Mouse (Mus musculus): ENCODE measurements at regions not wholly inside any gene's neighbourhood (a gene's known extent, or its start where the extent isn't known, plus 50 kb on each side); places are given as distances from the start of the nearest gene placed in this dataset.
A peak's percentile ranks its signal among the peaks of the same experiment; 100 is the strongest.

DNA sequence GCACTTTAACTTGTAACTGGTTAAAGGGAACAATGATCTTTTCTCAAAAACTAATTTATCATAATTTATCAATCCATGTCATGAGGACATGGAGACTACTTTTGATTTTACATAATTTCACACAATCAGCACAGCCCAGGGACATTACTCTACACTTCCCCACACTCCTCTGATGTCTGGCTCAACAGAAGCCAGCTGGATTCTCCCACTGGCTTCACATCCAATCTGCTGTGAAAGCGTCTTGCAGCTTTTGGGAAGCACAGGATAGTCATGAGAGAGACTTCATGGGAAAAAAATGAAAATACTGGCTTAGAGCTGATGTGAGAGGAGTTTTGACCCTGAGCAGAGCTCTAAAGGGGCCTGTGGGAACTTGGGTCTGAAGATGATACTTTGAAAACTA is 61.7 kb upstream of the Hrasls start:
- H3K9me3 ChIP-seq (ENCODE audit: control insufficient read depth, low read length): no peaks in the 10 kb centered on the region
- DNase-seq (ENCODE audit: low spot score) (no peak), ATAC-seq (ENCODE audit: low FRiP score) (no peak)
- no peaks in the 10 kb centered on the region for H3K36me3 ChIP-seq (ENCODE audit: control insufficient read depth, insufficient read depth, low read length)
- no peak overlapping the region for H3K9ac ChIP-seq (ENCODE audit: low read depth, low read length)
- 86% methylated on average over 1 of the region's 1 CpGs for WGBS
- H3K27ac ChIP-seq (ENCODE audit: low read depth, low read length): no peak overlapping the region
- H3K4me3 ChIP-seq (ENCODE audit: low read depth, low read length): no peak overlapping the region
- H3K4me1 ChIP-seq (replicated peaks; ENCODE audit: control insufficient read depth, insufficient read depth, low read length): no peaks in the 10 kb centered on the region
- no peak overlapping the region for H3K4me2 ChIP-seq (replicated peaks; ENCODE audit: low read depth, low read length)
- H3K27me3 ChIP-seq (ENCODE audit: control insufficient read depth, insufficient read depth, low read length): no peaks in the 10 kb centered on the region

DNA sequence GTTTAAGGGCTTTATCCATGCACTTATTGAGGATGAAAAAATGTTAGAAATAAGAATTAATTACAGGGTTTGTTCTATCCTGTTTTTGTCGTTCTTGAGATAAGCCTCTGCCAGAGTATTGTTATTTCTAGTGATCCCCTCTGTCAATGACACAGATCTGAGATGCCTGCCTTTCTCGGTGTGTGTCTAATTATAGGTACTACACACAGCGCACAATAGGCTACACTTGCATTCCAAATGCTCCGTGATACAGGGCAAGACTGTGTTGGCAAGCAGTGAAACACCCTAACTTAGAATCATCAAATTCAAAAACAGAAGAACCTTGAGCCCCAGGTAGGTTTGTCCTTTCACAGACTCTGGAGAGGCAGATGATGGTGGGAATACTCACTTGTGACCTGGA is 90.3 kb upstream of the Hrasls start:
- no peak for DNase-seq (ENCODE audit: low spot score)
- Histone ChIP-seq H3K36me3 (ENCODE audit: control insufficient read depth, insufficient read depth, low read length) (no peaks in the 10 kb centered on the region), H3K4me1 (replicated peaks; ENCODE audit: control insufficient read depth, insufficient read depth, low read length) (no peaks in the 10 kb centered on the region), H3K9me3 (ENCODE audit: control insufficient read depth, low read length) (no peaks in the 10 kb centered on the region), H3K27ac (ENCODE audit: low read depth, low read length) (no peak overlapping the region), H3K27me3 (ENCODE audit: control insufficient read depth, insufficient read depth, low read length) (no peaks in the 10 kb centered on the region), H3K9ac (ENCODE audit: low read depth, low read length) (no peak overlapping the region), H3K4me3 (ENCODE audit: low read depth, low read length) (no peak overlapping the region), H3K4me2 (replicated peaks; ENCODE audit: low read depth, low read length) (no peak overlapping the region)
- no peak for ATAC-seq (ENCODE audit: low FRiP score)
- WGBS: 88% methylated on average over 4 of the region's 4 CpGs

DNA sequence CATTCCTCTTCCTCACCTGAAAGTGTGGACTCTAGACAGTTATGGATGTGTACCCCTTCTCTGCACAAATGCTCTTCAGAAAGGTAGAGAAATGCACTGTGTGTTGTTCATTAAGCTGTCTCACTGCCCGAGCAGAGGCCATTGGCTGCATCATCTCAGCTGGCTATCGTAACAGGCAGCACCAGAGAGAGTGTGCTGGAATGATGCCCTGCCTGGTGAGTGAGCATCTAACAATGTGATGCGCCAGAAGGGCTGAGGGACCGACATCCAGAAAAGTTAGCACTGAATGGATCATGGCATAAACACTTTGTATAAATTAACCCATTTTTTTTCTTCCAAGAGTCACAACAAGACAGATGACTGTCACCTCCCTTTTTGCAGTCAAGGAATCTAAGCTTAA is 112.7 kb upstream of the Hrasls start:
- Histone ChIP-seq H3K9me3 (ENCODE audit: control insufficient read depth, low read length) (no peaks in the 10 kb centered on the region), H3K9ac (ENCODE audit: low read depth, low read length) (no peak overlapping the region), H3K4me3 (ENCODE audit: low read depth, low read length) (no peak overlapping the region), H3K27me3 (ENCODE audit: control insufficient read depth, insufficient read depth, low read length) (no peaks in the 10 kb centered on the region), H3K27ac (ENCODE audit: low read depth, low read length) (no peak overlapping the region), H3K4me1 (replicated peaks; ENCODE audit: control insufficient read depth, insufficient read depth, low read length) (no peaks in the 10 kb centered on the region), H3K4me2 (replicated peaks; ENCODE audit: low read depth, low read length) (no peak overlapping the region), H3K36me3 (ENCODE audit: control insufficient read depth, insufficient read depth, low read length) (no peaks in the 10 kb centered on the region)
- DNase-seq (ENCODE audit: low spot score) (no peak), ATAC-seq (ENCODE audit: low FRiP score) (no peak)
- WGBS: 89% methylated on average over 4 of the region's 4 CpGs

DNA sequence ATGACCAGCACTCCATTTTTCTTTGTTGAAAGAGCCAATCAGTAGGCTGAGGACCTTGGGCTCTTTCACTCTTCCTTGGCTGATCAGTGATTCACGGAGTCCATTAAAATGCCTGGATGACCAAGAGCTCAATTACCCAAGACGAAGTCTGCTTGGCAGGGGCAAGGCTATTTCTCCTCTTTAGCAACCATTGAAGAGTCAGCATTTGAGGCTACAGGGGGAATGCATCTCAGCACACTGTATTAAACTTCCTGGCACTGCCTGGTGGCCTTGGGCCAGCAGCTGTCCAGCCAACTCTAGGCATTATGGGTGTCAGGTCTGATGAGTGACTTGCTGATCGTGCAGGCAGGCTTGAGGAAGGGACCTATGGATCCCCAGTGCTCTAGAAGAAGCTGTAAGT is 136.5 kb upstream of the Mb21d2 start:
- no peaks in the 10 kb centered on the region for H3K36me3 ChIP-seq (ENCODE audit: control insufficient read depth, insufficient read depth, low read length)
- ATAC-seq (ENCODE audit: low FRiP score) (no peak), DNase-seq (ENCODE audit: low spot score) (no peak)
- H3K27me3 ChIP-seq (ENCODE audit: control insufficient read depth, insufficient read depth, low read length): no peaks in the 10 kb centered on the region
- no peak overlapping the region for H3K9ac ChIP-seq (ENCODE audit: low read depth, low read length)
- no peaks in the 10 kb centered on the region for H3K9me3 ChIP-seq (ENCODE audit: control insufficient read depth, low read length)
- WGBS: 90% methylated on average over 3 of the region's 3 CpGs
- no peak overlapping the region for H3K4me2 ChIP-seq (replicated peaks; ENCODE audit: low read depth, low read length)
- H3K27ac ChIP-seq (ENCODE audit: low read depth, low read length): no peak overlapping the region
- no peaks in the 10 kb centered on the region for H3K4me1 ChIP-seq (replicated peaks; ENCODE audit: control insufficient read depth, insufficient read depth, low read length)
- no peak overlapping the region for H3K4me3 ChIP-seq (ENCODE audit: low read depth, low read length)

DNA sequence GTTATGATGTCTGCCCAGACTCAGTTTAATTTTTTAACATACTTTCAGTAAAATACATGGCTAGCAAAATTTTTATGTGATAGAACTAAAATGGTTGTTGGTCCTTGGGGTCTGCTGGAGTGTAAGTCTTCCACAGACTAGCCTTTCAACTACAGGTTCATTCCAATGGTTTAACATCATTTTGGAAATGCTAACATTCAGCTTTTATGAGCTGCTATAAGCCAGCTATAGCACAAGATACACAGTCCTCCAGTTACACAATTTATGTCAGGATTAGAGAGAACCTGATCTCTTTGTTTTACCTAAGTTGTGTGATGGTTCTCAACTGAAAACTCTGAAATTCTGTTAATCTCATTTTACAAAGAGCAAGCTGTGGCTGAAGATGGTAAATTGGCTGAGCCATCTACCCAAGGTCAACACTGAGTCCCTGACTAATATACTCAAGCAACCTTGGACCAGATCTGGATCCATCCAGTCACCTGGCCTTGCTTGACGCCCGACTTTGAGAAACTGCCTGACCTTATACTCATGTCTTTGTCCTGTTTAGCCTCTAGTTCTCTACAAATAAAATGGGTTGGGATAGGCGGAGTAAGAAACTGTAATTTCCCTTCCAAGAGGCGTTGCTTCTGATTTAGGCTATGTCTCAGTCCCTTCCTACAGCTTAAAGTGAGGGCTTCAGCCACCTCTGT is 135.8 kb upstream of the Mb21d2 start:
- ATAC-seq (ENCODE audit: low FRiP score) (no peak), DNase-seq (ENCODE audit: low spot score) (no peak)
- H3K27ac ChIP-seq (ENCODE audit: low read depth, low read length): no peak overlapping the region
- WGBS: 95% methylated on average over 4 of the region's 4 CpGs
- H3K9ac ChIP-seq (ENCODE audit: low read depth, low read length): no peak overlapping the region
- H3K4me3 ChIP-seq (ENCODE audit: low read depth, low read length): no peak overlapping the region
- no peaks in the 10 kb centered on the region for H3K9me3 ChIP-seq (ENCODE audit: control insufficient read depth, low read length)
- no peaks in the 10 kb centered on the region for H3K36me3 ChIP-seq (ENCODE audit: control insufficient read depth, insufficient read depth, low read length)
- H3K4me1 ChIP-seq (replicated peaks; ENCODE audit: control insufficient read depth, insufficient read depth, low read length): no peaks in the 10 kb centered on the region
- H3K27me3 ChIP-seq (ENCODE audit: control insufficient read depth, insufficient read depth, low read length): no peaks in the 10 kb centered on the region
- H3K4me2 ChIP-seq (replicated peaks; ENCODE audit: low read depth, low read length): no peak overlapping the region

DNA sequence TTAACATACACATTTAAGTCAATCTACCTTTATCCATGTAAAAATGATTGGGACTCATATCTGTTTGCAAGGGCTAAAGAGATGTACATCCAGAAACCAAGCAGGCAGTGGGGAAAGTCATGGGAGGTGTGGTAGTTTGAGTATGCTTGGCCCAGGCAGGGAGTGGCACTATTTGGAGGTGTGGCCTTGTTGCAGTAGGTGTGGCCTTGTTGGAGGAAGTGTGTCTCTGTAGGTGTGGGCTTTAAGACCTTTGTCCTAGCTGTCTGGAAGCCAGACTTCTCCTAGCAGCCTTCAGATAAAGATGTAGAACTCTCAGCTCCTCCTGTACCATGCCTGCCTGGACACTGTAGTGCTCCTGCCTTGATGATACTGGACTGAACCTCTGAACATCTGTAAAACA is 133.9 kb upstream of the Mb21d2 start:
- no peak overlapping the region for H3K27ac ChIP-seq (ENCODE audit: low read depth, low read length)
- no peaks in the 10 kb centered on the region for H3K27me3 ChIP-seq (ENCODE audit: control insufficient read depth, insufficient read depth, low read length)
- ATAC-seq (ENCODE audit: low FRiP score): no peak
- no peaks in the 10 kb centered on the region for H3K4me1 ChIP-seq (replicated peaks; ENCODE audit: control insufficient read depth, insufficient read depth, low read length)
- no peaks in the 10 kb centered on the region for H3K9me3 ChIP-seq (ENCODE audit: control insufficient read depth, low read length)
- no peak overlapping the region for H3K4me2 ChIP-seq (replicated peaks; ENCODE audit: low read depth, low read length)
- H3K36me3 ChIP-seq (ENCODE audit: control insufficient read depth, insufficient read depth, low read length): no peaks in the 10 kb centered on the region
- no peak overlapping the region for H3K9ac ChIP-seq (ENCODE audit: low read depth, low read length)
- H3K4me3 ChIP-seq (ENCODE audit: low read depth, low read length): no peak overlapping the region
- no peak for DNase-seq (ENCODE audit: low spot score)

DNA sequence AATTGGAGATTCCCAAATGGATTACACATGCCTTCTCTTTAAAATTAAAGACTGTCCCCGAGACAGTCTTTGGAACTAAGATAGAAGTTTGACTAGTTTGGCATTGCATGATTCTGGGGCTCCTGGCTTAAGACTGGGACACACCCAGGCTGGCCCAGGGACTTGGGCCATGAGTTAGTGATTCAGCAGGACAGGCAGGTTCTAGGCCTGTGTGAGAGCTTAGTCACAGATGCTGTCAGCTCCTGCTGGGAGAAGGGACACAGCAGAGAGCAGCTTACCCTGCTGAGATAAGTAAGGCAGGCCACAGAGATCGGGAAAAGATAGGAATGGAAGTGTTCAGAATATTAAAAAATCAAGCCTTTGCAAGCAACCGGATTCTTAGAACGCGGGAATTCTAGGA is 127.6 kb upstream of the Mb21d2 start:
- Histone ChIP-seq H3K27ac (ENCODE audit: low read depth, low read length) (no peak overlapping the region), H3K4me3 (ENCODE audit: low read depth, low read length) (no peak overlapping the region), H3K27me3 (ENCODE audit: control insufficient read depth, insufficient read depth, low read length) (no peaks in the 10 kb centered on the region), H3K36me3 (ENCODE audit: control insufficient read depth, insufficient read depth, low read length) (no peaks in the 10 kb centered on the region), H3K9me3 (ENCODE audit: control insufficient read depth, low read length) (no peaks in the 10 kb centered on the region), H3K4me2 (replicated peaks; ENCODE audit: low read depth, low read length) (no peak overlapping the region), H3K9ac (ENCODE audit: low read depth, low read length) (no peak overlapping the region), H3K4me1 (replicated peaks; ENCODE audit: control insufficient read depth, insufficient read depth, low read length) (no peaks in the 10 kb centered on the region)
- ATAC-seq (ENCODE audit: low FRiP score) (no peak), DNase-seq (ENCODE audit: low spot score) (no peak)
- 87% methylated on average over 5 of the region's 5 CpGs for WGBS

DNA sequence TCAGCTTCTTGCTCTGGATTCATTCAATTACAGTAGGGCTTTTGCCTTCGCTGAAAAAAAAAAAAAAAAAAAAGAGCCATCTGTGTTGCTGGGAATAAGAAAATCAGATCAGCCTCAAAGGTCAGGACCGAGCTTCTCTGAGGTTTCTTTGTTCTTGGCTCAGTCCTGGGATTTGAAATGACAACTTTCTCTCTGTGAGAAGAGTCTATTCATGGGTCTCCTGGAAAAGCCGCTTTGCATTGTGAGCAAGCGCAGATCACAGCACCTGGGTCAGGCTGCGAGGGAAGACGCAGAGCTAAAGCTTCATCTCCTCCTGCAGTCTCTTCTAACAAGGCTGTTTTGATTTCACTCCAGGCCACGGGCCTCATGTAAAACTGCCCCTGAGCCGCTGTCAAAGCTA is 125.0 kb upstream of the Mb21d2 start:
- H3K4me2 ChIP-seq (replicated peaks; ENCODE audit: low read depth, low read length): no peak overlapping the region
- ATAC-seq (ENCODE audit: low FRiP score): peak; percentile 27; the same call in 1 of the 2 replicates
- no peak overlapping the region for H3K27ac ChIP-seq (ENCODE audit: low read depth, low read length)
- H3K27me3 ChIP-seq (ENCODE audit: control insufficient read depth, insufficient read depth, low read length): no peaks in the 10 kb centered on the region
- no peak overlapping the region for H3K4me3 ChIP-seq (ENCODE audit: low read depth, low read length)
- H3K36me3 ChIP-seq (ENCODE audit: control insufficient read depth, insufficient read depth, low read length): no peaks in the 10 kb centered on the region
- H3K4me1 ChIP-seq (replicated peaks; ENCODE audit: control insufficient read depth, insufficient read depth, low read length): no peaks in the 10 kb centered on the region
- 0 out of 2 replicates have a peak overlapping the region, but pooled peaks have one; percentile 21 for H3K9ac ChIP-seq (ENCODE audit: low read depth, low read length)
- WGBS: 26% methylated on average over 8 of the region's 8 CpGs
- H3K9me3 ChIP-seq (ENCODE audit: control insufficient read depth, low read length): no peaks in the 10 kb centered on the region
- peak; percentile 37 for DNase-seq (ENCODE audit: low spot score)

DNA sequence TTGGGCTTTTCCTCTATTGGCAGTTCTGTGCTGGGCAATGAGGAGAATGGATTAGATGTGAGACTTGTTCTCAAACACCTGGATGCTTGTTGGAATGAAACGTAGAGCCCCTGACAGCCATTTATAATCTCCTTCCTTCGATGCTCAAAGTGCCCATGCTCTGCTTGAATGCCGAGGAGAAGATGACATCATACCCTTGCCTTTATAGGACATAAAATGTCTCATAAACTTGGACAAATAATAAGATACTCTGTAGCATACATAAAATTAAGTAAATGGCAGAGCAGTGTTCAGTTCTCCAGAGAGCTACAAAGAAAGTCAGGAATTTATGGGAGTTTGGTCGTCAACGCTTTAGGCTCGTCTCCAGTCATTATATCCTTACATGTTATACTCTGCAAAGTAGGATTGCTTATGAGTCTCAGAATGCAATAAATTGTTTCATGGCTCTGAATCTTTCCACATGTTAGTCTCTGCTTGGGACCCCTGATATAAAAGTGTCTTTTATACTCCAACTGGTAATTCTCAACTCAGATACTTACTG is 117.0 kb upstream of the Mb21d2 start:
- Histone ChIP-seq H3K27ac (ENCODE audit: low read depth, low read length) (no peak overlapping the region), H3K9me3 (ENCODE audit: control insufficient read depth, low read length) (no peaks in the 10 kb centered on the region), H3K4me1 (replicated peaks; ENCODE audit: control insufficient read depth, insufficient read depth, low read length) (no peaks in the 10 kb centered on the region), H3K4me2 (replicated peaks; ENCODE audit: low read depth, low read length) (no peak overlapping the region), H3K4me3 (ENCODE audit: low read depth, low read length) (no peak overlapping the region), H3K9ac (ENCODE audit: low read depth, low read length) (no peak overlapping the region), H3K27me3 (ENCODE audit: control insufficient read depth, insufficient read depth, low read length) (no peaks in the 10 kb centered on the region), H3K36me3 (ENCODE audit: control insufficient read depth, insufficient read depth, low read length) (no peaks in the 10 kb centered on the region)
- WGBS: 91% methylated on average over 6 of the region's 6 CpGs
- DNase-seq (ENCODE audit: low spot score) (no peak), ATAC-seq (ENCODE audit: low FRiP score) (no peak)

Data from hindbrain, embryonic 11.5 days (tissue).